8 mouse cellular contexts compared by ENCODE assay signal in genomic region chr17:23789749-23790268, GRCm38 (mm10). TPM values are rescaled to one million over a fixed set of nuclear protein-coding genes. Genes with fewer than 3 reads are reported as not detected.
DNase-seq lines count a peak whose midpoint lies in the region; ATAC-seq and TF ChIP-seq lines count a peak whose summit lies in the region.

No protein-coding gene starts in this region.

- intact Hi-C loops in left cerebral cortex, adult 2 months (cut with DNase I) = loop anchor here (1.0 kb wide), 1 partner anchor 12 kb away; no protein-coding TSS in a partner anchor
- intact Hi-C loops in left cerebral cortex, postnatal 14 days (cut with DNase I) = no loop called here
- intact Hi-C loops in left cerebral cortex, postnatal 10 days (cut with DNase I) = no loop called here
- intact Hi-C loops in gastrocnemius, postnatal 36 days (cut with DNase I) = no loop called here

- H3K27ac ChIP-seq in left cerebral cortex, adult 2 months = peak overlapping the region; percentile 87
- H3K27ac ChIP-seq in limb, embryonic 12.5 days = peak overlapping the region; percentile 98
- H3K27ac ChIP-seq in olfactory bulb, adult 2 months (ENCODE audit: insufficient read depth, low read depth, low read length) = peak overlapping the region; percentile 93

- H3K36me3 ChIP-seq in limb, embryonic 12.5 days = peaks cover 11% of the 10 kb centered on the region; the same call in 1 of the 2 replicates

- no peak for DNase-seq in left cerebral cortex, adult 2 months (ENCODE audit: extremely low spot score in 1 of 2, low spot score in 2 of 2)
- DNase-seq in left cerebral cortex, postnatal 14 days (ENCODE audit: low spot score in 2 of 2) = no peak
- no peak for DNase-seq in cerebellum, adult 11-12 months
- DNase-seq in left cerebral cortex, postnatal 10 days (ENCODE audit: extremely low spot score in 1 of 2, low spot score in 2 of 2) = no peak
- DNase-seq in gastrocnemius, postnatal 36 days = no peak

- H3K4me3 ChIP-seq in left cerebral cortex, adult 2 months = peak overlapping the region; percentile 64
- peak overlapping the region; percentile 45 for H3K4me3 ChIP-seq in limb, embryonic 12.5 days (replicated peaks)
- no peak overlapping the region for H3K4me3 ChIP-seq in olfactory bulb, adult 2 months (ENCODE audit: insufficient read depth, low read depth, low read length)

- WGBS in limb, embryonic 12.5 days = 14% methylated on average over 8 of the region's 8 CpGs
- 16% methylated on average over 8 of the region's 8 CpGs for WGBS in olfactory bulb, adult 2 months

- no peak for TF ChIP-seq POLR2A in olfactory bulb, adult 2 months (IDR thresholded peaks at IDR 0.05; ENCODE audit: insufficient read depth, low read depth, low read length)

- no peaks in the 10 kb centered on the region for H3K9me3 ChIP-seq in limb, embryonic 12.5 days

- H3K27me3 ChIP-seq in limb, embryonic 12.5 days = no peaks in the 10 kb centered on the region

- H3K9ac ChIP-seq in limb, embryonic 12.5 days (replicated peaks) = peak overlapping the region; percentile 83

- TF ChIP-seq CTCF in left cerebral cortex, adult 2 months (IDR thresholded peaks at IDR 0.05) = no peak
- TF ChIP-seq CTCF in olfactory bulb, adult 2 months (IDR thresholded peaks at IDR 0.05; ENCODE audit: insufficient read depth, low read depth, low read length) = no peak

- peak; percentile 45 for ATAC-seq in erythroblast, adult 5-6 weeks (replicated peaks; ENCODE audit: low FRiP score, poor library complexity, severe bottlenecking)
- no peak for ATAC-seq in limb, embryonic 12.5 days (ENCODE audit: insufficient number of reproducible peaks, insufficient read depth, low FRiP score, low TSS enrichment, low read depth)

- H3K4me2 ChIP-seq in limb, embryonic 12.5 days = peak overlapping the region; percentile 68

- peaks cover 39% of the 10 kb centered on the region for H3K4me1 ChIP-seq in limb, embryonic 12.5 days (replicated peaks)
- peaks cover 22% of the 10 kb centered on the region for H3K4me1 ChIP-seq in olfactory bulb, adult 2 months (ENCODE audit: control insufficient read depth, insufficient read depth, low read length)

RNA-seq across cellular contexts. Expression of gene Srrm2, which starts 0.5 kb away (rescaled TPM):
- 100 to 1,000 TPM; 671 to 678 TPM for total RNA-seq in left cerebral cortex, adult 2 months (2021)
- total RNA-seq in left cerebral cortex, postnatal 14 days (2021) = 100 to 1,000 TPM; 573 to 599 TPM
- 188 and 291 TPM in 2 replicates for total RNA-seq in erythroblast, adult 5-6 weeks (2015; ENCODE audit: low replicate concordance)
- 169 and 183 TPM in 2 replicates for total RNA-seq in erythroblast, adult 5-6 weeks (2017; ENCODE audit: low replicate concordance)
- 639 and 703 TPM in 2 replicates for polyA plus RNA-seq in limb, embryonic 12.5 days (2016; fragmentation: Nextera tagmentation; extraction: Ambion mirVana)
- 383 and 683 TPM in 2 replicates for polyA plus RNA-seq in olfactory bulb, adult 2 months (2012; ENCODE audit: insufficient read depth, insufficient read length, low replicate concordance, missing spikeins)
- total RNA-seq in left cerebral cortex, postnatal 10 days (2021) = 100 to 1,000 TPM; 555 to 572 TPM
- total RNA-seq in gastrocnemius, postnatal 36 days (2021) = 100 to 1,000 TPM; 153 to 189 TPM

RNA-seq across cellular contexts. Expression of gene Flywch2, which starts 3.9 kb away (rescaled TPM):
- total RNA-seq in left cerebral cortex, adult 2 months (2021) = 10 to 100 TPM; 11.9 to 13.7 TPM
- total RNA-seq in left cerebral cortex, postnatal 14 days (2021) = 10 to 100 TPM; 25.7 to 30.1 TPM
- not detected in 2 replicates for total RNA-seq in erythroblast, adult 5-6 weeks (2015; ENCODE audit: low replicate concordance)
- not detected in 2 replicates for total RNA-seq in erythroblast, adult 5-6 weeks (2017; ENCODE audit: low replicate concordance)
- 71.0 and 76.7 TPM in 2 replicates for polyA plus RNA-seq in limb, embryonic 12.5 days (2016; fragmentation: Nextera tagmentation; extraction: Ambion mirVana)
- polyA plus RNA-seq in olfactory bulb, adult 2 months (2012; ENCODE audit: insufficient read depth, insufficient read length, low replicate concordance, missing spikeins) = not detected in 2 replicates
- total RNA-seq in left cerebral cortex, postnatal 10 days (2021) = 10 to 100 TPM; 26.9 to 32.1 TPM
- total RNA-seq in gastrocnemius, postnatal 36 days (2021) = under 1 TPM in 1 of 2 experiments, not detected in 1; 0.46 TPM

RNA-seq across cellular contexts. Expression of gene Flywch1, which starts 18.4 kb away (rescaled TPM):
- 100 to 1,000 TPM; 425 to 428 TPM for total RNA-seq in left cerebral cortex, adult 2 months (2021)
- 100 to 1,000 TPM; 173 to 185 TPM for total RNA-seq in left cerebral cortex, postnatal 14 days (2021)
- total RNA-seq in erythroblast, adult 5-6 weeks (2015; ENCODE audit: low replicate concordance) = 2.1 and 2.3 TPM in 2 replicates
- total RNA-seq in erythroblast, adult 5-6 weeks (2017; ENCODE audit: low replicate concordance) = 3.8 and 4.7 TPM in 2 replicates
- 136 and 140 TPM in 2 replicates for polyA plus RNA-seq in limb, embryonic 12.5 days (2016; fragmentation: Nextera tagmentation; extraction: Ambion mirVana)
- polyA plus RNA-seq in olfactory bulb, adult 2 months (2012; ENCODE audit: insufficient read depth, insufficient read length, low replicate concordance, missing spikeins) = not detected in 2 replicates
- 100 to 1,000 TPM; 125 to 133 TPM for total RNA-seq in left cerebral cortex, postnatal 10 days (2021)
- 10 to 100 TPM; 34.3 to 38.0 TPM for total RNA-seq in gastrocnemius, postnatal 36 days (2021)

RNA-seq across cellular contexts. Expression of gene Elob, which starts 39.1 kb away (rescaled TPM):
- total RNA-seq in left cerebral cortex, adult 2 months (2021) = 100 to 1,000 TPM; 337 to 365 TPM
- 100 to 1,000 TPM; 334 to 397 TPM for total RNA-seq in left cerebral cortex, postnatal 14 days (2021)
- 94.3 and 118 TPM in 2 replicates for total RNA-seq in erythroblast, adult 5-6 weeks (2015; ENCODE audit: low replicate concordance)
- total RNA-seq in erythroblast, adult 5-6 weeks (2017; ENCODE audit: low replicate concordance) = 33.2 and 50.0 TPM in 2 replicates
- polyA plus RNA-seq in limb, embryonic 12.5 days (2016; fragmentation: Nextera tagmentation; extraction: Ambion mirVana) = 1,179 and 1,231 TPM in 2 replicates
- polyA plus RNA-seq in olfactory bulb, adult 2 months (2012; ENCODE audit: insufficient read depth, insufficient read length, low replicate concordance, missing spikeins) = not detected in 2 replicates
- total RNA-seq in left cerebral cortex, postnatal 10 days (2021) = 100 to 1,000 TPM; 389 to 390 TPM
- total RNA-seq in gastrocnemius, postnatal 36 days (2021) = 100 to 1,000 TPM; 270 to 297 TPM

RNA-seq across cellular contexts. Expression of gene Kremen2, which starts 44.2 kb away (rescaled TPM):
- total RNA-seq in left cerebral cortex, adult 2 months (2021) = under 1 TPM; 0.68 TPM
- total RNA-seq in left cerebral cortex, postnatal 14 days (2021) = under 1 TPM; 0.40 to 0.48 TPM
- not detected in 2 replicates for total RNA-seq in erythroblast, adult 5-6 weeks (2015; ENCODE audit: low replicate concordance)
- total RNA-seq in erythroblast, adult 5-6 weeks (2017; ENCODE audit: low replicate concordance) = not detected in 2 replicates
- 30.0 and 34.8 TPM in 2 replicates for polyA plus RNA-seq in limb, embryonic 12.5 days (2016; fragmentation: Nextera tagmentation; extraction: Ambion mirVana)
- polyA plus RNA-seq in olfactory bulb, adult 2 months (2012; ENCODE audit: insufficient read depth, insufficient read length, low replicate concordance, missing spikeins) = not detected in 2 replicates
- total RNA-seq in left cerebral cortex, postnatal 10 days (2021) = under 1 TPM in 1 of 2 experiments, not detected in 1; 0.36 TPM
- total RNA-seq in gastrocnemius, postnatal 36 days (2021) = not detected

Comparison
In these comparisons a context has a peak if more than half of its experiments do, and no peak if none do; other contexts are left out.
1. RNA of gene Flywch2, which starts 3.9 kb away (total RNA-seq): 26.9 to 32.1 TPM in left cerebral cortex, postnatal 10 days, 25.7 to 30.1 TPM in left cerebral cortex, postnatal 14 days and 11.9 to 13.7 TPM in left cerebral cortex, adult 2 months; 0.46 TPM in gastrocnemius, postnatal 36 days and not detected in erythroblast, adult 5-6 weeks; every median in the first group is over 4 times any median in the second.
2. RNA of gene Flywch1, which starts 18.4 kb away (total RNA-seq): 425 to 428 TPM in left cerebral cortex, adult 2 months, 173 to 185 TPM in left cerebral cortex, postnatal 14 days, 125 to 133 TPM in left cerebral cortex, postnatal 10 days and 34.3 to 38.0 TPM in gastrocnemius, postnatal 36 days; 2.1 to 4.7 TPM in erythroblast, adult 5-6 weeks; every median in the first group is over 4 times any median in the second.
3. Peak in every context shown above with its lines, with median percentiles within 50 percentile points of each other: H3K27ac ChIP-seq.